Mouse (Mus musculus) lung, adult 2 months (tissue): ENCODE results near the gene Ap4s1.

Experiments used
- CTCF ChIP-seq: fragments of 200-500 bp; IDR thresholded peaks from 2 replicates; pipeline ENCODE4 v1.5.1; 2011; ENCODE audit warnings: mild to moderate bottlenecking, low read length, control low read depth; ENCODE audit not compliant: insufficient read depth
- POLR2A ChIP-seq: fragments of 200-500 bp; IDR thresholded peaks from 2 replicates; pipeline ENCODE4 v1.6.1; 2011; ENCODE audit warnings: low read depth, mild to moderate bottlenecking, control low read depth, low read length, borderline replicate concordance; ENCODE audit errors: extremely low read depth

- TF ChIP-seq CTCF, result no peak
- TF ChIP-seq POLR2A, result no peak
These were observed 76.6 kb downstream of the Ap4s1 start for GRCm38 (mm10) chr12:51767454-51767853.
